Comparison of ENCODE assay signal across 11 mouse cellular contexts in genomic region chr1:137226479-137227097, GRCm38 (mm10).
DNase-seq lines count a peak whose midpoint lies in the region; ATAC-seq and TF ChIP-seq lines count a peak whose summit lies in the region.
"Had no signal": no experiment of that assay in that cellular context is flagged by ENCODE, and none has a peak within 500 bp of the region (broad histone marks: within the 10 kb centered on the region; RNA-seq: fewer than 3 reads in every experiment).

No protein-coding gene starts in this region.

- WGBS in lung, embryonic 14.5 days = 82% methylated on average over 6 of the region's 6 CpGs
- 83% methylated on average over 6 of the region's 6 CpGs for WGBS in forebrain, embryonic 14.5 days

- peak; percentile 40; the same call in 1 of the 2 replicates for TF ChIP-seq CTCF in gastrocnemius, adult 2 months (IDR thresholded peaks at IDR 0.05)
- peak; percentile 53 for TF ChIP-seq CTCF in lung, embryonic 14.5 days (IDR thresholded peaks at IDR 0.05; ENCODE audit: low read depth)
- peak; percentile 59 for TF ChIP-seq CTCF in E14TG2a.4 (conservative IDR thresholded peaks at IDR 0.05; ENCODE audit: low read length)

- no peaks in the 10 kb centered on the region for H3K36me3 ChIP-seq in lung, embryonic 14.5 days (ENCODE audit: insufficient read depth)
- no peaks in the 10 kb centered on the region for H3K36me3 ChIP-seq in E14TG2a.4 (ENCODE audit: insufficient read depth, low read length)
- no peaks in the 10 kb centered on the region for H3K36me3 ChIP-seq in forebrain, embryonic 14.5 days (ENCODE audit: control insufficient read depth, insufficient read depth, low read length)
- H3K36me3 ChIP-seq: kidney, embryonic 15.5 days; limb, embryonic 12.5 days had no signal

- no peak overlapping the region for H3K4me3 ChIP-seq in gastrocnemius, adult 2 months
- no peak overlapping the region for H3K4me3 ChIP-seq in lung, embryonic 14.5 days (ENCODE audit: low read depth, low read length)
- H3K4me3 ChIP-seq in E14TG2a.4 (replicated peaks; ENCODE audit: low read length) = no peak overlapping the region
- H3K4me3 ChIP-seq in forebrain, embryonic 14.5 days (ENCODE audit: low read depth, low read length) = no peak overlapping the region
- H3K4me3 ChIP-seq: kidney, embryonic 15.5 days; limb, embryonic 12.5 days had no signal

- H3K4me1 ChIP-seq in lung, embryonic 14.5 days (ENCODE audit: insufficient read depth) = peaks cover 1% of the 10 kb centered on the region
- H3K4me1 ChIP-seq in E14TG2a.4 (replicated peaks; ENCODE audit: low read depth, low read length) = peaks cover 4% of the 10 kb centered on the region
- H3K4me1 ChIP-seq in forebrain, embryonic 14.5 days (ENCODE audit: control insufficient read depth, insufficient read depth, low read length) = peaks cover 6% of the 10 kb centered on the region; the same call in 1 of the 2 replicates

- ATAC-seq in lung, embryonic 14.5 days (ENCODE audit: insufficient read depth) = no peak
- ATAC-seq in forebrain, embryonic 14.5 days = no peak

- no peaks in the 10 kb centered on the region for H3K9me3 ChIP-seq in lung, embryonic 14.5 days (ENCODE audit: low read depth, low read length)
- H3K9me3 ChIP-seq in E14TG2a.4 (ENCODE audit: low read length) = peaks cover 8% of the 10 kb centered on the region
- H3K9me3 ChIP-seq in forebrain, embryonic 14.5 days (replicated peaks; ENCODE audit: control insufficient read depth, low read length) = no peaks in the 10 kb centered on the region
- H3K9me3 ChIP-seq: kidney, embryonic 15.5 days had no signal

- no peak overlapping the region for H3K27ac ChIP-seq in gastrocnemius, adult 2 months
- no peak overlapping the region for H3K27ac ChIP-seq in lung, embryonic 14.5 days (ENCODE audit: low read depth)
- no peak overlapping the region for H3K27ac ChIP-seq in forebrain, embryonic 14.5 days (ENCODE audit: low read depth, low read length)
- H3K27ac ChIP-seq: kidney, embryonic 15.5 days; limb, embryonic 12.5 days had no signal

- H3K9ac ChIP-seq in lung, embryonic 14.5 days = no peak overlapping the region
- H3K9ac ChIP-seq in forebrain, embryonic 14.5 days (ENCODE audit: low read length) = no peak overlapping the region
- H3K9ac ChIP-seq: kidney, embryonic 15.5 days; limb, embryonic 12.5 days had no signal

- no peaks in the 10 kb centered on the region for H3K27me3 ChIP-seq in lung, embryonic 14.5 days (ENCODE audit: insufficient read depth, low read length)
- H3K27me3 ChIP-seq in E14TG2a.4 (ENCODE audit: insufficient read depth, low read length) = peaks cover 16% of the 10 kb centered on the region
- no peaks in the 10 kb centered on the region for H3K27me3 ChIP-seq in forebrain, embryonic 14.5 days (replicated peaks; ENCODE audit: control insufficient read depth, insufficient read depth, low read length)

- intact Hi-C loops in gastrocnemius, adult 2 months (cut with DNase I) = no loop called here

- DNase-seq in gastrocnemius, adult 2 months = no peak
- DNase-seq in gastrocnemius, adult 8-10 months (ENCODE audit: low spot score in 2 of 2) = no peak
- no peak for DNase-seq in lung, embryonic 14.5 days
- no peak for DNase-seq in lung, postnatal 10 days
- DNase-seq in lung, postnatal 36 days = peak; percentile 8
- no peak for DNase-seq in forebrain, embryonic 14.5 days (ENCODE audit: low spot score)
- DNase-seq in spleen, adult 18-20 months = no peak
- DNase-seq: midbrain, embryonic 14.5 days had no signal

- H3K4me2 ChIP-seq in lung, embryonic 14.5 days = no peak overlapping the region
- H3K4me2 ChIP-seq in forebrain, embryonic 14.5 days (ENCODE audit: low read length) = no peak overlapping the region
- H3K4me2 ChIP-seq: kidney, embryonic 15.5 days; limb, embryonic 12.5 days had no signal
